Mouse (Mus musculus) CH12.LX (cell line): ENCODE measurements around the gene Gpr45. TPM values are rescaled to one million over a fixed set of nuclear protein-coding genes. Genes with fewer than 3 reads are reported as not detected.

Experiments
- DNase-seq: peaks from one replicate; pipeline ENCODE4 v3.0.0-alpha.2; 2013; ENCODE audit errors: extremely low read depth
- H3K27ac ChIP-seq: 2 replicates; pipeline ENCODE4 v1.5.1; 2012; ENCODE audit warnings: low read depth, mild to moderate bottlenecking, control low read depth, moderate library complexity; ENCODE audit not compliant: insufficient read depth
- H3K27me3 ChIP-seq: replicated peaks from 2 replicates; pipeline ENCODE3; 2012; ENCODE audit warnings: inconsistent platforms
- H3K36me3 ChIP-seq, 2 experiments: replicated peaks in 1 of 2; 2 replicates each; pipeline versions ENCODE3 to v1.6.1; 2012; ENCODE audit warnings: inconsistent platforms in 1 of 2, low read length in 1 of 2, mild to moderate bottlenecking in 1 of 2, mixed read lengths in 1 of 2, moderate library complexity in 1 of 2; ENCODE audit not compliant: control insufficient read depth in 1 of 2, insufficient read depth in 1 of 2
- H3K4me1 ChIP-seq, 2 experiments: 2 replicates each; pipeline ENCODE4 v1.6.1; 2012; ENCODE audit warnings: inconsistent platforms in 1 of 2, moderate library complexity in 1 of 2; ENCODE audit not compliant: insufficient read depth in 2 of 2, control insufficient read depth in 1 of 2
- H3K4me2 ChIP-seq: 2 replicates; pipeline ENCODE4 v1.6.1; 2012; ENCODE audit warnings: low read depth, mild to moderate bottlenecking, control low read depth; ENCODE audit not compliant: poor library complexity, insufficient read depth, severe bottlenecking
- H3K4me3 ChIP-seq, 3 experiments: fragments of 150-350 bp in 1 of 3; sonication (generic) in 1 of 3; replicated peaks in 1 of 3; 2 replicates each; pipeline versions ENCODE3 to v1.5.1; 2011 to 2012; ENCODE audit warnings: low read depth in 2 of 3, low read length in 2 of 3, mild to moderate bottlenecking in 2 of 3, moderate library complexity in 2 of 3, control low read depth in 1 of 3, improper control_type of control experiment in 1 of 3, inconsistent platforms in 1 of 3, mixed read lengths in 1 of 3; ENCODE audit not compliant: poor library complexity in 1 of 3
- H3K79me2 ChIP-seq: replicated peaks from 2 replicates; pipeline ENCODE4 v1.6.1; 2012; ENCODE audit warnings: mild to moderate bottlenecking, moderate library complexity; ENCODE audit not compliant: control insufficient read depth, poor library complexity, insufficient read depth, severe bottlenecking; ENCODE audit errors: extremely low read depth
- H3K9ac ChIP-seq: 2 replicates; pipeline ENCODE4 v1.6.1; 2012; ENCODE audit warnings: low read depth, mild to moderate bottlenecking, control low read depth, moderate library complexity; ENCODE audit not compliant: insufficient read depth
- H3K9me3 ChIP-seq: replicated peaks from 2 replicates; pipeline ENCODE3; 2012; ENCODE audit warnings: low read length, inconsistent platforms, mixed read lengths
- BHLHE40 ChIP-seq: IDR thresholded peaks from 2 replicates; pipeline ENCODE4 v1.6.1; 2011; ENCODE audit warnings: mild to moderate bottlenecking, low read depth, low read length, improper control_type of control experiment
- CHD1 ChIP-seq: IDR thresholded peaks from 2 replicates; pipeline ENCODE4 v1.6.1; 2012; ENCODE audit warnings: low read depth, low read length, improper control_type of control experiment, inconsistent platforms
- CHD2 ChIP-seq: IDR thresholded peaks from 2 replicates; pipeline ENCODE4 v1.6.1; 2011; ENCODE audit warnings: low read length, improper control_type of control experiment
- CTCF ChIP-seq, 2 experiments: IDR thresholded peaks in 1 of 2; conservative IDR thresholded peaks in 1 of 2; 2 replicates each; pipeline ENCODE4 v1.5.1; 2011 to 2012; ENCODE audit warnings: low read depth in 2 of 2, low read length in 2 of 2, improper control_type of control experiment in 1 of 2, inconsistent platforms in 1 of 2, mild to moderate bottlenecking in 1 of 2, moderate library complexity in 1 of 2
- E2F4 ChIP-seq: IDR thresholded peaks from 2 replicates; pipeline ENCODE4 v1.6.1; 2011; ENCODE audit warnings: low read depth, low read length, improper control_type of control experiment; ENCODE audit not compliant: insufficient replicate concordance
- ELF1 ChIP-seq: IDR thresholded peaks from 2 replicates; pipeline ENCODE4 v1.6.1; 2014; ENCODE audit warnings: low read depth, mild to moderate bottlenecking, inconsistent platforms, low read length, improper control_type of control experiment
- GABPA ChIP-seq: IDR thresholded peaks from 2 replicates; pipeline ENCODE4 v1.6.1; 2012; ENCODE audit warnings: low read depth, low read length, improper control_type of control experiment, inconsistent platforms; ENCODE audit not compliant: insufficient replicate concordance
- HCFC1 ChIP-seq: IDR thresholded peaks from 2 replicates; pipeline ENCODE4 v1.6.1; 2012; ENCODE audit warnings: low read depth, mild to moderate bottlenecking, inconsistent platforms, low read length, improper control_type of control experiment
- JUN ChIP-seq: IDR thresholded peaks from 2 replicates; pipeline ENCODE4 v1.6.1; 2011; ENCODE audit warnings: low read depth, mild to moderate bottlenecking, low read length, improper control_type of control experiment, moderate library complexity; ENCODE audit not compliant: insufficient read depth
- MAX ChIP-seq: IDR thresholded peaks from 2 replicates; pipeline ENCODE4 v1.6.1; 2011; ENCODE audit warnings: low read length, improper control_type of control experiment
- MAZ ChIP-seq: IDR thresholded peaks from 2 replicates; pipeline ENCODE4 v1.6.1; 2012; ENCODE audit warnings: low read depth, mild to moderate bottlenecking, inconsistent platforms, low read length, improper control_type of control experiment, moderate library complexity
- MEF2A ChIP-seq: IDR thresholded peaks from 2 replicates; pipeline ENCODE4 v1.6.1; 2014; ENCODE audit warnings: low read depth, mild to moderate bottlenecking, inconsistent platforms, low read length, improper control_type of control experiment, borderline replicate concordance
- MYC ChIP-seq: IDR thresholded peaks from 2 replicates; pipeline ENCODE4 v1.6.1; 2011; ENCODE audit warnings: low read depth, mild to moderate bottlenecking, improper control_type of control experiment, low read length
- NELFE ChIP-seq: IDR thresholded peaks from 2 replicates; pipeline ENCODE4 v1.6.1; 2011; ENCODE audit warnings: low read depth, low read length, improper control_type of control experiment
- NRF1 ChIP-seq: IDR thresholded peaks from 2 replicates; pipeline ENCODE4 v1.6.1; 2014; ENCODE audit warnings: low read depth, mild to moderate bottlenecking, inconsistent platforms, low read length, improper control_type of control experiment, moderate library complexity
- POLR2A ChIP-seq: IDR thresholded peaks from 2 replicates; pipeline ENCODE4 v1.6.1; 2011; ENCODE audit warnings: low read depth, mild to moderate bottlenecking, improper control_type of control experiment, low read length
- POLR2AphosphoS2 ChIP-seq: IDR thresholded peaks from 2 replicates; pipeline ENCODE4 v1.6.1; 2011; ENCODE audit warnings: low read depth, low read length, improper control_type of control experiment
- RAD21 ChIP-seq: IDR thresholded peaks from 2 replicates; pipeline ENCODE4 v1.6.1; 2011; ENCODE audit warnings: low read depth, mild to moderate bottlenecking, low read length, improper control_type of control experiment, moderate library complexity
- RCOR1 ChIP-seq: conservative IDR thresholded peaks from 2 replicates; pipeline ENCODE4 v1.6.1; 2012; ENCODE audit warnings: low read depth, mild to moderate bottlenecking, inconsistent platforms, low read length, improper control_type of control experiment
- SIN3A ChIP-seq: IDR thresholded peaks from 2 replicates; pipeline ENCODE4 v1.6.1; 2012; ENCODE audit warnings: low read length, improper control_type of control experiment, inconsistent platforms
- SMC3 ChIP-seq: IDR thresholded peaks from 2 replicates; pipeline ENCODE4 v1.6.1; 2011; ENCODE audit warnings: low read depth, low read length, improper control_type of control experiment
- UBTF ChIP-seq: IDR thresholded peaks from 2 replicates; pipeline ENCODE4 v1.6.1; 2012; ENCODE audit warnings: low read depth, mild to moderate bottlenecking, inconsistent platforms, low read length, improper control_type of control experiment, moderate library complexity
- ZC3H11A ChIP-seq: IDR thresholded peaks from 2 replicates; pipeline ENCODE4 v1.6.1; 2012; ENCODE audit warnings: low read depth, mild to moderate bottlenecking, inconsistent platforms, low read length, improper control_type of control experiment
- ZMIZ1 ChIP-seq: IDR thresholded peaks from 2 replicates; pipeline ENCODE4 v1.6.1; 2012; ENCODE audit warnings: low read depth, mild to moderate bottlenecking, inconsistent platforms, low read length, improper control_type of control experiment
- dilution Hi-C: fragments of 300-500 bp; cut with MboI; formaldehyde crosslinking; loops from 2 replicates; pipeline ENCODE4 v1.14.3; 2020; ENCODE audit warnings: low sequenced_read_pairs; ENCODE audit not compliant: extremely low pct_unique_long_range_greater_than_20kb, extremely low pct_ligation_motif_present
- in situ Hi-C: fragments of 300-500 bp; cut with MboI; formaldehyde crosslinking; loops from 3 replicates; pipeline ENCODE4 v1.14.3; 2019; ENCODE audit warnings: low sequenced_read_pairs, low pct_ligation_motif_present, low pct_unique_long_range_greater_than_20kb, mixed read lengths
- polyA plus RNA-seq: library from polyadenylated mRNA; unstranded; fragments of >175 nt; gene quantifications from 2 replicates; pipeline ENCODE4 v1.2.1, GENCODE M21; 2012; ENCODE audit warnings: low read depth; ENCODE audit not compliant: insufficient read length
- total RNA-seq, 2 experiments: library from RNA; depleted of rRNA; stranded (reverse); fragments of 300-350 nt in 1 of 2; fragments of >200 nt in 1 of 2; gene quantifications; 2 replicates each; pipeline ENCODE4 v1.2.3; 2012 to 2014

Gpr45 gene
- total and polyA plus RNA-seq, 3 experiments: not detected

DNA sequence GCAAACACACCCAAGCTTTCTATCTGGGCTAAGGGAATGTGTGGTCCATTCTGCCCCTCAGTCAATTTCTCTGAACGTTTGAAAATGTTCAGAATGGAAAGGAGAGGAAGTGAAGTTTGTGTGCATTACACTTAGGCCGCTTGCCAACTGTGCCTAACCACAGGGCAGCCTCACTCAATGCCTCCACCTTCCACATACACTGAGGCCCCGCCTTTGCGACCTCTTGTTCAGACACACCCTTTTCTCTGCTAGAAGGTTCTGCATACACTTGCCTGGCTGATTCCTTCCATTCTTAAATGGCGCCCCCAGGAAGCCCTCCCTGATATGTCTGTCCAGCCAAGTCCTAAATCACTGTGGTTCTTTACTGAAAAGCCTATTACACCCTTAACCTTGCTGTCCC is 118.1 kb downstream of the Gpr45 start:
- peaks cover 30 to 72% of the 10 kb centered on the region in 2 experiments for H3K36me3 ChIP-seq
- TF ChIP-seq MAX (no peak), BHLHE40 (no peak), NRF1 (no peak), RAD21 (no peak), CHD2 (no peak), MEF2A (no peak), ELF1 (no peak), CHD1 (no peak), E2F4 (no peak), POLR2AphosphoS2 (no peak), JUN (no peak), NELFE (no peak), MYC (no peak), SMC3 (no peak), HCFC1 (no peak)
- no peaks in the 10 kb centered on the region for H3K27me3 ChIP-seq
- DNase-seq: no peak
- no peak overlapping the region for H3K4me3 ChIP-seq
- H3K9ac ChIP-seq: no peak overlapping the region
- no peaks in the 10 kb centered on the region for H3K79me2 ChIP-seq
- no peak overlapping the region for H3K27ac ChIP-seq
- dilution Hi-C loops: no loop called here
- in situ Hi-C loops: no loop called here
- no peaks in the 10 kb centered on the region for H3K9me3 ChIP-seq
- H3K4me1 ChIP-seq: peaks cover 0 to 3% of the 10 kb centered on the region in 2 experiments; a peak in 1 of 4 replicates
- no peak overlapping the region for H3K4me2 ChIP-seq

- dilution Hi-C loops (no loop called here), in situ Hi-C loops (no loop called here)
- Histone ChIP-seq H3K27me3 (no peaks in the 10 kb centered on the region), H3K9me3 (no peaks in the 10 kb centered on the region), H3K79me2 (no peaks in the 10 kb centered on the region), H3K36me3 (peaks cover 29 to 73% of the 10 kb centered on the region in 2 experiments), H3K4me3 (no peak overlapping the region), H3K27ac (no peak overlapping the region), H3K4me2 (no peak overlapping the region), H3K4me1 (peaks cover 0 to 3% of the 10 kb centered on the region in 2 experiments; a peak in 1 of 4 replicates), H3K9ac (no peak overlapping the region)
- DNase-seq: no peak
- no peak for TF ChIP-seq ZC3H11A
- TF ChIP-seq ELF1: no peak
- TF ChIP-seq GABPA: no peak
- no peak for TF ChIP-seq UBTF
- TF ChIP-seq RCOR1: no peak
- no peak for TF ChIP-seq MAX
- TF ChIP-seq SIN3A: no peak
- no peak for TF ChIP-seq MYC
- no peak for TF ChIP-seq MEF2A
- no peak for TF ChIP-seq ZMIZ1
- TF ChIP-seq E2F4: no peak
- TF ChIP-seq POLR2A: no peak
- TF ChIP-seq CHD1: no peak
- TF ChIP-seq MAZ: no peak
- TF ChIP-seq CTCF (conservative IDR thresholded peaks at IDR 0.05 in 1 of 2, IDR thresholded peaks at IDR 0.05 in 1 of 2; ENCODE audit: low read depth in 2 of 2, low read length in 2 of 2): no peak
These were observed 119.4 kb downstream of the Gpr45 start for GRCm38 (mm10) chr1:43072028-43072427.
